Mouse (Mus musculus): ENCODE data around the gene Trip4. TPM values are rescaled to one million over a fixed set of nuclear protein-coding genes. Genes with fewer than 3 reads are reported as not detected.
A peak's percentile ranks its signal among the peaks of the same experiment; 100 is the strongest.

The Trip4 gene
- polyA plus RNA-seq, 1 experiment, result 3.0 TPM

DNA sequence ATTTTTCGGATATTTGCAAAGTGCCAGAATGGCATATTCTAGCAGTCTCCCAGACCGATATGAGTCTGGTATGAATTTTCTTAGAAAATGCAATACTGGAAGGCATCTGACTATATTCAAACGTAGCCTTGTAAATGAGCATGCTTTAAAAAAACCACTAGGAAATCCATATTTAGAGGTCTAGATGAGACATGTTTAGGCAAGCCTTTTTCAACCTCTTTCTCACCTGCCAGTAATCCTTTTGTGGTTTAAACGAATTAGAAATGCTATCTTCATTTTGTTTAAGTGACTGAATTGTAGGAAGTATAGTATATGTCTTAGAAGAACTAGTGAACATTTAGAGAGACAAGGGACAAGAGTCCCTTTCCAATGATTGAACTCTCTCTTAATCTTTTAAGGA lies 1.2 kb upstream of the Trip4 start:
- no peak for DNase-seq (ENCODE audit: low read depth in 1 of 2, low spot score in 2 of 2)
- WGBS, result 2% methylated on average over 4 of the region's 4 CpGs
- peak overlapping the region; percentile 86 for H3K27ac ChIP-seq (ENCODE audit: insufficient read depth, low read length)
- H3K4me1 ChIP-seq (ENCODE audit: control insufficient read depth, insufficient read depth, insufficient read length), result no peaks in the 10 kb centered on the region
- no peaks in the 10 kb centered on the region for H3K27me3 ChIP-seq (ENCODE audit: control insufficient read depth, insufficient read depth, low read length)
- no peak for TF ChIP-seq CTCF (IDR thresholded peaks at IDR 0.05; ENCODE audit: extremely low read depth, insufficient read depth, insufficient read length, insufficient replicate concordance)
- no peak for TF ChIP-seq POLR2A (IDR thresholded peaks at IDR 0.05; ENCODE audit: low read depth, low read length)
- H3K36me3 ChIP-seq (ENCODE audit: control insufficient read depth, insufficient read depth, low read length), result no peaks in the 10 kb centered on the region
- peak overlapping the region; percentile 90; the same call in 1 of the 2 replicates for H3K4me3 ChIP-seq (ENCODE audit: extremely low read depth, insufficient read depth, insufficient read length)

GRCm38 (mm10) chr9:65909301-65909801 lies 757 bp upstream of the Trip4 start:
- Histone ChIP-seq H3K27ac (ENCODE audit: insufficient read depth, low read length) (peak overlapping the region; percentile 86), H3K4me3 (ENCODE audit: extremely low read depth, insufficient read depth, insufficient read length) (peak overlapping the region; percentile 90), H3K27me3 (ENCODE audit: control insufficient read depth, insufficient read depth, low read length) (no peaks in the 10 kb centered on the region), H3K36me3 (ENCODE audit: control insufficient read depth, insufficient read depth, low read length) (no peaks in the 10 kb centered on the region), H3K4me1 (ENCODE audit: control insufficient read depth, insufficient read depth, insufficient read length) (no peaks in the 10 kb centered on the region)
- 2% methylated on average over 33 of the region's 34 CpGs for WGBS
- no peak for TF ChIP-seq POLR2A (IDR thresholded peaks at IDR 0.05; ENCODE audit: low read depth, low read length)
- no peak for TF ChIP-seq CTCF (IDR thresholded peaks at IDR 0.05; ENCODE audit: extremely low read depth, insufficient read depth, insufficient read length, insufficient replicate concordance)
- peak in 1 of 2 experiments; percentile 53 for DNase-seq (ENCODE audit: low read depth in 1 of 2, low spot score in 2 of 2)

- Histone ChIP-seq H3K27me3 (ENCODE audit: control insufficient read depth, insufficient read depth, low read length) (no peaks in the 10 kb centered on the region), H3K36me3 (ENCODE audit: control insufficient read depth, insufficient read depth, low read length) (no peaks in the 10 kb centered on the region), H3K4me3 (ENCODE audit: extremely low read depth, insufficient read depth, insufficient read length) (no peak overlapping the region)
These were observed 5.2 kb downstream of the Trip4 start for GRCm38 (mm10) chr9:65903419-65903818.

DNA sequence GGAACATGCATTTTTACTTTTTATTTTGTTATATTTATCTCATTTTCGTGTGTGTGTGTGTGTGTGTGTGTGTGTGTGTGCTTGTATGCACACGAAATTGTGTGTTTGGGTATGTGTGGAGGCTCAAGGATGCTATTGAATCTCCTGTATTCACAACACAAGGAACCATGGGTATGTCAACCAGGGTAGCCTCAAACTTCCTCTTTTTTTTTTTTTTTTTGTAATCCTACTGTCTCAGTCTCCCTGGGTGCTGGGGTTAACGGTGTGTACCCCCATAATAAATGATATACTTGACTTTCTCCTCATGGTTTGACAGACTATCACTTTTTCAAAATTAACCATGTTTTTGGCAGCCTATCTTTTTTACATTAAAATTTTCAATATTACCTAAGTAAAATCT lies 5.7 kb downstream of the Trip4 start:
- no peak for TF ChIP-seq POLR2A (IDR thresholded peaks at IDR 0.05; ENCODE audit: low read depth, low read length)
- no peak for TF ChIP-seq CTCF (IDR thresholded peaks at IDR 0.05; ENCODE audit: extremely low read depth, insufficient read depth, insufficient read length, insufficient replicate concordance)
- Histone ChIP-seq H3K27ac (ENCODE audit: insufficient read depth, low read length) (no peak overlapping the region), H3K4me1 (ENCODE audit: control insufficient read depth, insufficient read depth, insufficient read length) (no peaks in the 10 kb centered on the region), H3K27me3 (ENCODE audit: control insufficient read depth, insufficient read depth, low read length) (no peaks in the 10 kb centered on the region), H3K4me3 (ENCODE audit: extremely low read depth, insufficient read depth, insufficient read length) (no peak overlapping the region), H3K36me3 (ENCODE audit: control insufficient read depth, insufficient read depth, low read length) (no peaks in the 10 kb centered on the region)
- DNase-seq (ENCODE audit: low read depth in 1 of 2, low spot score in 2 of 2), result no peak
- 66% methylated on average over 3 of the region's 3 CpGs for WGBS

More at GRCm38 (mm10) chr9:65903419-65903818, 5.2 kb downstream of the Trip4 start:
- Histone ChIP-seq H3K4me1 (ENCODE audit: control insufficient read depth, insufficient read depth, insufficient read length) (no peaks in the 10 kb centered on the region), H3K27ac (ENCODE audit: insufficient read depth, low read length) (no peak overlapping the region)
- TF ChIP-seq CTCF (IDR thresholded peaks at IDR 0.05; ENCODE audit: extremely low read depth, insufficient read depth, insufficient read length, insufficient replicate concordance), result no peak
- TF ChIP-seq POLR2A (IDR thresholded peaks at IDR 0.05; ENCODE audit: low read depth, low read length), result no peak
- no peak for DNase-seq (ENCODE audit: low read depth in 1 of 2, low spot score in 2 of 2)

DNA sequence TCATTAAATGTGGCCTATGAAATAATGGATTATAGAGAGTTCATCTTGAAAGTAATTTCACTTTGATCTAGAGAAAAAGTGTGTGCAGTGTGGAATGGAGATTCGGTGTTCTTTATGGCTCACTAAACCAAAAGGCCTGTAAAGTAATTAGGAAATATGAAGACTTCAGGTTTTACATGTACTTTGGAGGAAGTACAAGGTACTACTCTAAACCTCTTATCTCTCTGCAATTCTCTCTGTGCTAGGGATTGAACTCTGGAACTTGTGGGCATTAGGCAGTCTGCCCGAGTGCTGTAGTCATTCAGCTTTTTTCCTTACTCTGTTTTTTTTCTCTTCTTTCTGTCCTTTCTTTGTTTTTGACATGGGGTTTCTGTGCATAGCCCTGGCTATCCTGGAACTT lies 11.6 kb downstream of the Trip4 start:
- TF ChIP-seq POLR2A (IDR thresholded peaks at IDR 0.05; ENCODE audit: low read depth, low read length) (no peak), CTCF (IDR thresholded peaks at IDR 0.05; ENCODE audit: extremely low read depth, insufficient read depth, insufficient read length, insufficient replicate concordance) (no peak)
- Histone ChIP-seq H3K4me3 (ENCODE audit: extremely low read depth, insufficient read depth, insufficient read length) (no peak overlapping the region), H3K4me1 (ENCODE audit: control insufficient read depth, insufficient read depth, insufficient read length) (no peaks in the 10 kb centered on the region), H3K27me3 (ENCODE audit: control insufficient read depth, insufficient read depth, low read length) (no peaks in the 10 kb centered on the region), H3K27ac (ENCODE audit: insufficient read depth, low read length) (no peak overlapping the region), H3K36me3 (ENCODE audit: control insufficient read depth, insufficient read depth, low read length) (no peaks in the 10 kb centered on the region)
- 96% methylated on average over 2 of the region's 2 CpGs for WGBS
- DNase-seq (ENCODE audit: low read depth in 1 of 2, low spot score in 2 of 2), result no peak

DNA sequence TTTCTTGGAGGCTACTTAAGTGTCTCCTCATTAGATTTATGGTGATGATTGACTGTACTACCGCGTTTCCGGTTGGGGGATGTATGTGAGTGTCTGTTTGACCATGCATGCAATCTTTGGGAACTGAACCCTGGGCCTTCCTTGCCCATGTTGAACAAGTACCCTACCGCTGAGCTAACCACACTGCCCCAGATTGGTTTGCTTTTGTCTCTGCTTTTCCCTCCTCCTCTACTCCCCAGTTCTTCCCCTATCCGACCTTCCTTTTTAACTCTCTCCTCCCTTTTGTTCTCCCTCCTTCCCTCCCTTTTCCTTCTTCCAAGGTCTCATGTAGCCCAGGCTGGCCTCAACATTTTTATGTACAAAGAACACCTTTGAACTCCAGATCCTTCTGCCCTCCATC lies 17.5 kb downstream of the Trip4 start:
- no peak for TF ChIP-seq CTCF (IDR thresholded peaks at IDR 0.05; ENCODE audit: extremely low read depth, insufficient read depth, insufficient read length, insufficient replicate concordance)
- no peak for TF ChIP-seq POLR2A (IDR thresholded peaks at IDR 0.05; ENCODE audit: low read depth, low read length)
- Histone ChIP-seq H3K36me3 (ENCODE audit: control insufficient read depth, insufficient read depth, low read length) (no peaks in the 10 kb centered on the region), H3K27ac (ENCODE audit: insufficient read depth, low read length) (no peak overlapping the region), H3K4me3 (ENCODE audit: extremely low read depth, insufficient read depth, insufficient read length) (no peak overlapping the region), H3K4me1 (ENCODE audit: control insufficient read depth, insufficient read depth, insufficient read length) (peaks cover 6% of the 10 kb centered on the region; the same call in 1 of the 2 replicates), H3K27me3 (ENCODE audit: control insufficient read depth, insufficient read depth, low read length) (no peaks in the 10 kb centered on the region)
- under 1% methylated on average over 5 of the region's 5 CpGs for WGBS
- no peak for DNase-seq (ENCODE audit: low read depth in 1 of 2, low spot score in 2 of 2)

GRCm38 (mm10) chr9:65890143-65890628 lies 18.4 kb downstream of the Trip4 start, which contains the start of gene Pclaf:
Pclaf (plus strand) TSS chr9:65890237.
- no peak within 1 kb of the TSS for H3K27ac ChIP-seq (ENCODE audit: insufficient read depth, low read length)
- peak; percentile 52 to 55 for DNase-seq (ENCODE audit: low read depth in 1 of 2, low spot score in 2 of 2)
- H3K27me3 ChIP-seq (ENCODE audit: control insufficient read depth, insufficient read depth, low read length), result no peaks in the 10 kb centered on the region

More at GRCm38 (mm10) chr9:65890143-65890628, 18.4 kb downstream of the Trip4 start, which contains the start of gene Pclaf:
- no peak for TF ChIP-seq CTCF (IDR thresholded peaks at IDR 0.05; ENCODE audit: extremely low read depth, insufficient read depth, insufficient read length, insufficient replicate concordance)
- H3K36me3 ChIP-seq (ENCODE audit: control insufficient read depth, insufficient read depth, low read length), result no peaks in the 10 kb centered on the region
- peaks cover 6% of the 10 kb centered on the region; the same call in 1 of the 2 replicates for H3K4me1 ChIP-seq (ENCODE audit: control insufficient read depth, insufficient read depth, insufficient read length)
- peak within 1 kb of the TSS; percentile 56 for H3K4me3 ChIP-seq (ENCODE audit: extremely low read depth, insufficient read depth, insufficient read length)
- WGBS, result under 1% methylated on average over 21 of the region's 21 CpGs

All from spleen, adult 2 months (tissue).